Mouse (Mus musculus) C2C12 (cell line): ENCODE data around the gene Hist1h2ae.

Experiments
- CTCF ChIP-seq: IDR thresholded peaks from one replicate; pipeline ENCODE4 v1.5.1; 2011; ENCODE audit not compliant: control insufficient read depth, insufficient read depth, insufficient read length
- MYOG ChIP-seq: IDR thresholded peaks from one replicate; pipeline ENCODE4 v1.6.1; 2011; ENCODE audit not compliant: control insufficient read depth, insufficient read length; ENCODE audit errors: extremely low read depth

- TF ChIP-seq MYOG: no peak
- no peak for TF ChIP-seq CTCF
Measured at GRCm38 (mm10) chr13:23555839-23556416, 15.1 kb downstream of the Hist1h2ae start.
